Mouse (Mus musculus): ENCODE measurements around the gene Ccdc40.

- TF ChIP-seq POLR2A (IDR thresholded peaks at IDR 0.05; ENCODE audit: low read depth, low read length) = no peak
- no peak for TF ChIP-seq CTCF (IDR thresholded peaks at IDR 0.05; ENCODE audit: borderline replicate concordance, insufficient read depth, low read length)
Observed at GRCm38 (mm10) chr11:119239480-119239879, 11.1 kb downstream of the Ccdc40 start.
